Mouse (Mus musculus): ENCODE measurements around the gene Ubtd1. TPM values are rescaled to one million over a fixed set of nuclear protein-coding genes. Genes with fewer than 3 reads are reported as not detected.
"Not testable (repeated sequence)": the region's sequence is repeated elsewhere in the genome, so short reads cannot be mapped to it uniquely, and the experiment has no call there.

Ubtd1 gene
- polyA plus RNA-seq, 1 experiment from 2014 or later: 10.8 TPM

- no peaks in the 10 kb centered on the region for H3K9me3 ChIP-seq
- H3K27ac ChIP-seq: no peak overlapping the region
- H3K27me3 ChIP-seq: no peaks in the 10 kb centered on the region
- ATAC-seq (ENCODE audit: low FRiP score): no peak
- H3K4me1 ChIP-seq (replicated peaks): 0 out of 2 replicates have a peak, but pooled peaks cover 3% of the 10 kb centered on the region
- no peak overlapping the region for H3K4me3 ChIP-seq
- H3K36me3 ChIP-seq: peaks cover 39% of the 10 kb centered on the region
- WGBS: 82% methylated on average over 5 of the region's 5 CpGs
- H3K9ac ChIP-seq: no peak overlapping the region
- no peak overlapping the region for H3K4me2 ChIP-seq
These were observed 98.4 kb downstream of the Ubtd1 start for GRCm38 (mm10) chr19:42079950-42080349.

- Histone ChIP-seq H3K4me2 (no peak overlapping the region), H3K27ac (no peak overlapping the region), H3K27me3 (no peaks in the 10 kb centered on the region), H3K36me3 (peaks cover 34% of the 10 kb centered on the region), H3K4me3 (no peak overlapping the region), H3K9me3 (no peaks in the 10 kb centered on the region), H3K9ac (no peak overlapping the region), H3K4me1 (replicated peaks) (peaks cover 4% of the 10 kb centered on the region; the same call in 1 of the 2 replicates)
- 80% methylated on average over 11 of the region's 11 CpGs for WGBS
- ATAC-seq (ENCODE audit: low FRiP score): no peak
These were observed 98.9 kb downstream of the Ubtd1 start for GRCm38 (mm10) chr19:42080469-42080868.

DNA sequence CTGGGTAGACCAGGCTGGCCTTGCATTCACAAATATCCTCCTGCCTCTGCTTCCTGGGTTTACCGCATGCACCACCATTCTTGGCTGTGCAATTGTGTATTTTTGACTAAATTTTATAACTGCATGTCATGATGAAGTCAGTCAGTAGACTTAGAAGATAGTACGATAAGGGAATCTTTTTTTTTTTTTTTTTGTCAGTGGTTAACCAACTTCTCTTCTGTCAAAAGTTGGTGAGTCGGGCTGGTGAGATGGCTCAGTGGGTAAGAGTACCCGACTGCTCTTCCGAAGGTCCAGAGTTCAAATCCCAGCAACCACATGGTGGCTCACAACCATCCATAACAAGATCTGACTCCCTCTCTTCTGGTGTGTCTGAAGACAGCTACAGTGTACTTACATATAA lies 100.0 kb downstream of the Ubtd1 start:
- WGBS: 96% methylated on average over 5 of the region's 5 CpGs

More for the DNA sequence above, 100.0 kb downstream of the Ubtd1 start:
- not testable (repeated sequence) for H3K4me3 ChIP-seq; H3K4me2 ChIP-seq; H3K9me3 ChIP-seq; H3K9ac ChIP-seq; H3K27me3 ChIP-seq; ATAC-seq (ENCODE audit: low FRiP score); H3K27ac ChIP-seq
- Histone ChIP-seq H3K36me3 (peaks cover 22% of the 10 kb centered on the region), H3K4me1 (replicated peaks) (peaks cover 10% of the 10 kb centered on the region)

Other genes starting within 250 kb of the Ubtd1 start
- 22.3 and 25.6 TPM in 2 replicates for gene Slit1, start 238.1 kb upstream of the Ubtd1 start, polyA plus RNA-seq (2015; fragmentation: Nextera tagmentation; extraction: Ambion mirVana)
- gene Arhgap19, start 179.7 kb upstream of the Ubtd1 start, polyA plus RNA-seq (2015; fragmentation: Nextera tagmentation; extraction: Ambion mirVana): 6.3 and 7.6 TPM in 2 replicates
- gene Frat1, start 151.8 kb upstream of the Ubtd1 start, polyA plus RNA-seq (2015; fragmentation: Nextera tagmentation; extraction: Ambion mirVana): 25.6 and 27.8 TPM in 2 replicates
- gene Frat2, start 133.6 kb upstream of the Ubtd1 start, polyA plus RNA-seq (2015; fragmentation: Nextera tagmentation; extraction: Ambion mirVana): 8.4 and 10.4 TPM in 2 replicates
- 15.6 and 15.7 TPM in 2 replicates for gene Rrp12, start 85.6 kb upstream of the Ubtd1 start, polyA plus RNA-seq (2015; fragmentation: Nextera tagmentation; extraction: Ambion mirVana)
- 465 and 466 TPM in 2 replicates for gene Pgam1, start 69.8 kb upstream of the Ubtd1 start, polyA plus RNA-seq (2015; fragmentation: Nextera tagmentation; extraction: Ambion mirVana)
- gene Exosc1, start 48.3 kb upstream of the Ubtd1 start, polyA plus RNA-seq (2015; fragmentation: Nextera tagmentation; extraction: Ambion mirVana): 65.8 and 67.0 TPM in 2 replicates
- gene Zdhhc16, start 48.3 kb upstream of the Ubtd1 start, polyA plus RNA-seq (2015; fragmentation: Nextera tagmentation; extraction: Ambion mirVana): 78.8 and 80.7 TPM in 2 replicates
- gene Mms19, start 606 bp upstream of the Ubtd1 start, polyA plus RNA-seq (2015; fragmentation: Nextera tagmentation; extraction: Ambion mirVana): 36.5 and 39.7 TPM in 2 replicates
- gene Ankrd2, start 54.2 kb downstream of the Ubtd1 start, polyA plus RNA-seq (2015; fragmentation: Nextera tagmentation; extraction: Ambion mirVana): 0.35 and 0.53 TPM in 2 replicates
- 1.3 and 1.7 TPM in 2 replicates for gene Hoga1, start 63.8 kb downstream of the Ubtd1 start, polyA plus RNA-seq (2015; fragmentation: Nextera tagmentation; extraction: Ambion mirVana)
- gene 4933411K16Rik, start 70.5 kb downstream of the Ubtd1 start, polyA plus RNA-seq (2015; fragmentation: Nextera tagmentation; extraction: Ambion mirVana): not detected in 2 replicates
- 125 TPM in 2 replicates for gene Morn4, start 104.6 kb downstream of the Ubtd1 start, polyA plus RNA-seq (2015; fragmentation: Nextera tagmentation; extraction: Ambion mirVana)
- gene Pi4k2a, start 108.7 kb downstream of the Ubtd1 start, polyA plus RNA-seq (2015; fragmentation: Nextera tagmentation; extraction: Ambion mirVana): 27.0 and 27.9 TPM in 2 replicates
- gene Avpi1, start 147.3 kb downstream of the Ubtd1 start, polyA plus RNA-seq (2015; fragmentation: Nextera tagmentation; extraction: Ambion mirVana): 6.4 and 8.6 TPM in 2 replicates
- 1.5 and 1.7 TPM in 2 replicates for gene Marveld1, start 165.6 kb downstream of the Ubtd1 start, polyA plus RNA-seq (2015; fragmentation: Nextera tagmentation; extraction: Ambion mirVana)
- gene Zfyve27, start 182.2 kb downstream of the Ubtd1 start, polyA plus RNA-seq (2015; fragmentation: Nextera tagmentation; extraction: Ambion mirVana): 55.3 and 58.7 TPM in 2 replicates
- gene Sfrp5, start 220.5 kb downstream of the Ubtd1 start, polyA plus RNA-seq (2015; fragmentation: Nextera tagmentation; extraction: Ambion mirVana): 4.4 and 4.6 TPM in 2 replicates